Mouse (Mus musculus) T-helper 1 cell (primary cell): ENCODE results near the gene Cirbp.

Experiments
- in situ Hi-C: fragments of 300-600 bp; cut with MboI, MseI; formaldehyde crosslinking; loops from one replicate; pipeline ENCODE4 v1.15.1; 2025; ENCODE audit warnings: high pct_unique_total_duplicates

The Cirbp gene

GRCm38 (mm10) chr10:80137626-80138552 is 27.9 kb upstream of the Cirbp start:
- in situ Hi-C loops, result no loop called here

GRCm38 (mm10) chr10:80138553-80139438 is 27.0 kb upstream of the Cirbp start, which contains the start of gene Atp5d:
Gene Atp5d, plus strand, starts transcription at chr10:80138632.
- in situ Hi-C loops, result no loop called here

GRCm38 (mm10) chr10:80139439-80139775 is 26.4 kb upstream of the Cirbp start:
- in situ Hi-C loops, result no loop called here

- in situ Hi-C loops, result no loop called here
Observed at GRCm38 (mm10) chr10:80139975-80140665, 25.7 kb upstream of the Cirbp start.

GRCm38 (mm10) chr10:80140666-80141035 is 25.1 kb upstream of the Cirbp start, which contains the start of gene Cbarp:
Gene Cbarp, minus strand, starts transcription at chr10:80140835.
- in situ Hi-C loops, result no loop called here

GRCm38 (mm10) chr10:80141243-80141642 is 24.5 kb upstream of the Cirbp start:
- in situ Hi-C loops, result no loop called here

- in situ Hi-C loops, result no loop called here
Observed at GRCm38 (mm10) chr10:80141786-80142529, 23.8 kb upstream of the Cirbp start.

GRCm38 (mm10) chr10:80142530-80142925 is 23.3 kb upstream of the Cirbp start:
- in situ Hi-C loops, result no loop called here

GRCm38 (mm10) chr10:80143664-80144063 is 22.1 kb upstream of the Cirbp start:
- in situ Hi-C loops, result no loop called here

- in situ Hi-C loops, result no loop called here
Observed at GRCm38 (mm10) chr10:80144159-80144558, 21.6 kb upstream of the Cirbp start.

GRCm38 (mm10) chr10:80144864-80145838 is 20.6 kb upstream of the Cirbp start:
- in situ Hi-C loops, result no loop called here

- in situ Hi-C loops, result no loop called here
Observed at GRCm38 (mm10) chr10:80145896-80146295, 19.9 kb upstream of the Cirbp start.

- in situ Hi-C loops, result no loop called here
Observed at GRCm38 (mm10) chr10:80146568-80147011, 19.2 kb upstream of the Cirbp start.

- in situ Hi-C loops, result no loop called here
Observed at GRCm38 (mm10) chr10:80147146-80147718, 18.6 kb upstream of the Cirbp start.

GRCm38 (mm10) chr10:80147719-80148601 is 17.8 kb upstream of the Cirbp start, which contains the start of gene Midn:
Gene Midn, plus strand, starts transcription at chr10:80148272.
- in situ Hi-C loops, result no loop called here

GRCm38 (mm10) chr10:80148610-80149290 is 17.0 kb upstream of the Cirbp start:
- in situ Hi-C loops, result no loop called here

- in situ Hi-C loops, result no loop called here
Observed at GRCm38 (mm10) chr10:80149291-80150225, 16.2 kb upstream of the Cirbp start.
